Mouse (Mus musculus): ENCODE measurements around the gene Odr4.

GRCm38 (mm10) chr1:150416006-150416405 lies 23.1 kb upstream of the Odr4 start:
- TF ChIP-seq ZNF384 (IDR thresholded peaks at IDR 0.05; ENCODE audit: low read depth, low read length) (no peak), HCFC1 (IDR thresholded peaks at IDR 0.05; ENCODE audit: borderline replicate concordance, insufficient read depth, low read length) (no peak)

Data from ES-E14 (cell line).